Mouse (Mus musculus): ENCODE results near the gene A830005F24Rik. TPM values are rescaled to one million over a fixed set of nuclear protein-coding genes. Genes with fewer than 3 reads are reported as not detected.
A peak's percentile ranks its signal among the peaks of the same experiment; 100 is the strongest.
"Not testable (repeated sequence)": the region's sequence is repeated elsewhere in the genome, so short reads cannot be mapped to it uniquely, and the experiment has no call there.

The A830005F24Rik gene
- polyA plus RNA-seq, 1 experiment: 1.6 TPM

- TF ChIP-seq CTCF (IDR thresholded peaks at IDR 0.05; ENCODE audit: extremely low read depth, insufficient read depth, low read length) (no peak), POLR2A (IDR thresholded peaks at IDR 0.05; ENCODE audit: extremely low read depth, insufficient read depth, low read length) (no peak)
- Histone ChIP-seq H3K4me1 (ENCODE audit: control insufficient read depth, insufficient read depth, low read length) (no peaks in the 10 kb centered on the region), H3K27ac (ENCODE audit: insufficient read depth, low read length) (no peak overlapping the region), H3K4me3 (ENCODE audit: insufficient read depth, low read length) (no peak overlapping the region)
These were observed 10.9 kb upstream of the A830005F24Rik start for GRCm38 (mm10) chr13:48502422-48502821.

GRCm38 (mm10) chr13:48508661-48509060 is 4.7 kb upstream of the A830005F24Rik start:
- TF ChIP-seq POLR2A (IDR thresholded peaks at IDR 0.05; ENCODE audit: extremely low read depth, insufficient read depth, low read length) (no peak), CTCF (IDR thresholded peaks at IDR 0.05; ENCODE audit: extremely low read depth, insufficient read depth, low read length) (no peak)
- Histone ChIP-seq H3K4me3 (ENCODE audit: insufficient read depth, low read length) (no peak overlapping the region), H3K4me1 (ENCODE audit: control insufficient read depth, insufficient read depth, low read length) (no peaks in the 10 kb centered on the region; the same call in 1 of the 2 replicates), H3K27ac (ENCODE audit: insufficient read depth, low read length) (no peak overlapping the region)

GRCm38 (mm10) chr13:48515861-48516260 is 2.5 kb downstream of the A830005F24Rik start:
- no peak overlapping the region for H3K4me3 ChIP-seq (ENCODE audit: insufficient read depth, low read length)

GRCm38 (mm10) chr13:48519122-48519521 is 5.8 kb downstream of the A830005F24Rik start:
- not testable (repeated sequence) for H3K4me1 ChIP-seq (ENCODE audit: control insufficient read depth, insufficient read depth, low read length); H3K4me3 ChIP-seq (ENCODE audit: insufficient read depth, low read length)
- H3K27ac ChIP-seq (ENCODE audit: insufficient read depth, low read length): peak overlapping the region; percentile 51; the same call in 1 of the 2 replicates

More at GRCm38 (mm10) chr13:48515861-48516260, 2.5 kb downstream of the A830005F24Rik start:
- H3K4me1 ChIP-seq (ENCODE audit: control insufficient read depth, insufficient read depth, low read length): no peaks in the 10 kb centered on the region
- no peak overlapping the region for H3K27ac ChIP-seq (ENCODE audit: insufficient read depth, low read length)
- TF ChIP-seq POLR2A (IDR thresholded peaks at IDR 0.05; ENCODE audit: extremely low read depth, insufficient read depth, low read length): no peak
- no peak for TF ChIP-seq CTCF (IDR thresholded peaks at IDR 0.05; ENCODE audit: extremely low read depth, insufficient read depth, low read length)

GRCm38 (mm10) chr13:48525745-48526144 is 12.4 kb downstream of the A830005F24Rik start:
- H3K27ac ChIP-seq (ENCODE audit: insufficient read depth, low read length): no peak overlapping the region
- no peaks in the 10 kb centered on the region for H3K4me1 ChIP-seq (ENCODE audit: control insufficient read depth, insufficient read depth, low read length)
- H3K4me3 ChIP-seq (ENCODE audit: insufficient read depth, low read length): no peak overlapping the region
- TF ChIP-seq POLR2A (IDR thresholded peaks at IDR 0.05; ENCODE audit: extremely low read depth, insufficient read depth, low read length): no peak

- TF ChIP-seq CTCF (IDR thresholded peaks at IDR 0.05; ENCODE audit: extremely low read depth, insufficient read depth, low read length): peak; percentile 92
- no peak for TF ChIP-seq POLR2A (IDR thresholded peaks at IDR 0.05; ENCODE audit: extremely low read depth, insufficient read depth, low read length)
These were observed 14.9 kb downstream of the A830005F24Rik start for GRCm38 (mm10) chr13:48528123-48528871.

GRCm38 (mm10) chr13:48529028-48529427 is 15.7 kb downstream of the A830005F24Rik start:
- H3K4me3 ChIP-seq (ENCODE audit: insufficient read depth, low read length): no peak overlapping the region
- TF ChIP-seq POLR2A (IDR thresholded peaks at IDR 0.05; ENCODE audit: extremely low read depth, insufficient read depth, low read length) (no peak), CTCF (IDR thresholded peaks at IDR 0.05; ENCODE audit: extremely low read depth, insufficient read depth, low read length) (no peak)
- no peak overlapping the region for H3K27ac ChIP-seq (ENCODE audit: insufficient read depth, low read length)
- no peaks in the 10 kb centered on the region for H3K4me1 ChIP-seq (ENCODE audit: control insufficient read depth, insufficient read depth, low read length)

More at GRCm38 (mm10) chr13:48528123-48528871, 14.9 kb downstream of the A830005F24Rik start:
- no peaks in the 10 kb centered on the region for H3K4me1 ChIP-seq (ENCODE audit: control insufficient read depth, insufficient read depth, low read length)
- no peak overlapping the region for H3K4me3 ChIP-seq (ENCODE audit: insufficient read depth, low read length)
- H3K27ac ChIP-seq (ENCODE audit: insufficient read depth, low read length): no peak overlapping the region

GRCm38 (mm10) chr13:48530685-48531084 is 17.3 kb downstream of the A830005F24Rik start:
- Histone ChIP-seq H3K4me1 (ENCODE audit: control insufficient read depth, insufficient read depth, low read length) (no peaks in the 10 kb centered on the region), H3K4me3 (ENCODE audit: insufficient read depth, low read length) (no peak overlapping the region), H3K27ac (ENCODE audit: insufficient read depth, low read length) (no peak overlapping the region)
- TF ChIP-seq POLR2A (IDR thresholded peaks at IDR 0.05; ENCODE audit: extremely low read depth, insufficient read depth, low read length) (no peak), CTCF (IDR thresholded peaks at IDR 0.05; ENCODE audit: extremely low read depth, insufficient read depth, low read length) (no peak)

GRCm38 (mm10) chr13:48531448-48531847 is 18.1 kb downstream of the A830005F24Rik start:
- Histone ChIP-seq H3K4me3 (ENCODE audit: insufficient read depth, low read length) (no peak overlapping the region), H3K4me1 (ENCODE audit: control insufficient read depth, insufficient read depth, low read length) (no peaks in the 10 kb centered on the region), H3K27ac (ENCODE audit: insufficient read depth, low read length) (no peak overlapping the region)
- TF ChIP-seq POLR2A (IDR thresholded peaks at IDR 0.05; ENCODE audit: extremely low read depth, insufficient read depth, low read length): 0 out of 2 replicates have a peak, but pooled peaks have one; percentile 10
- no peak for TF ChIP-seq CTCF (IDR thresholded peaks at IDR 0.05; ENCODE audit: extremely low read depth, insufficient read depth, low read length)

- no peak for TF ChIP-seq POLR2A (IDR thresholded peaks at IDR 0.05; ENCODE audit: extremely low read depth, insufficient read depth, low read length)
- TF ChIP-seq CTCF (IDR thresholded peaks at IDR 0.05; ENCODE audit: extremely low read depth, insufficient read depth, low read length): no peak
- H3K27ac ChIP-seq (ENCODE audit: insufficient read depth, low read length): no peak overlapping the region
- no peaks in the 10 kb centered on the region for H3K4me1 ChIP-seq (ENCODE audit: control insufficient read depth, insufficient read depth, low read length)
- H3K4me3 ChIP-seq (ENCODE audit: insufficient read depth, low read length): no peak overlapping the region
These were observed 20.1 kb downstream of the A830005F24Rik start for GRCm38 (mm10) chr13:48533441-48533840.
